Mouse (Mus musculus) MEL (cell line): ENCODE measurements at regions not wholly inside any gene's neighbourhood (a gene's known extent, or its start where the extent isn't known, plus 50 kb on each side); places are given as distances from the start of the nearest gene placed in this dataset.

ENCODE experiments used
- CTCF ChIP-seq, 3 experiments: IDR thresholded peaks in 2 of 3; conservative IDR thresholded peaks in 1 of 3; 2 replicates each; pipeline ENCODE4 v1.5.1; 2011 to 2012; ENCODE audit warnings: low read length in 3 of 3, low read depth in 2 of 3, mild to moderate bottlenecking in 2 of 3, improper control_type of control experiment in 1 of 3, inconsistent platforms in 1 of 3, mixed read lengths in 1 of 3, moderate library complexity in 1 of 3; ENCODE audit not compliant: control insufficient read depth in 1 of 3, insufficient read depth in 1 of 3, poor library complexity in 1 of 3, severe bottlenecking in 1 of 3
- EP300 ChIP-seq, 2 experiments: IDR thresholded peaks; 2 replicates each; pipeline ENCODE4 v1.6.1; 2011; ENCODE audit warnings: improper control_type of control experiment in 2 of 2, low read length in 2 of 2, low read depth in 1 of 2, mild to moderate bottlenecking in 1 of 2
- GATA1 ChIP-seq: IDR thresholded peaks from 2 replicates; pipeline ENCODE4 v1.6.1; 2011; ENCODE audit warnings: low read depth, low read length, improper control_type of control experiment
- USF1 ChIP-seq: IDR thresholded peaks from 2 replicates; pipeline ENCODE4 v1.6.1; 2014; ENCODE audit warnings: low read depth, mild to moderate bottlenecking, inconsistent platforms, low read length, improper control_type of control experiment, moderate library complexity

DNA sequence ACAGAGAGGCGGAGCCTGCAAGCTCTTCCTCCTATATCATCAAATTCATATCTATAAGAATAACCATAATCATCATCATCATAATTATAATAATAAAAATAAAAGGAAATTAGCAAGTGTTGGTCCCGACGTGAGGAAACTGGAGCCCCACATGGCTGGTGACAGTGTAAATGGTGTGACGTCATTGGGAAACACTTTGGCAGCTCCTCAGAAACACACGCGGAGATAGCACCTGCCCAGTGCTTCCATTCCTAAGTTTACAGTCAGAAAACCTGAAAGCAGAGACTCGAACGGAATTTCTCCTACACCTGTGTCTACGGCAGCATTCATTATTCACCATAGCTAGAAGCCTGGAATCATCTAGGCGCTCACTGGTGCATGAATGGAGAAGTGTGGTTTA lies 115.2 kb upstream of the 1700012A03Rik start:
- TF ChIP-seq USF1 (no peak), CTCF (IDR thresholded peaks at IDR 0.05 in 2 of 3, conservative IDR thresholded peaks at IDR 0.05 in 1 of 3; ENCODE audit: control insufficient read depth in 1 of 3, insufficient read depth in 1 of 3, low read depth in 2 of 3, low read length in 3 of 3, poor library complexity in 1 of 3, severe bottlenecking in 1 of 3) (no peak), GATA1 (no peak), EP300 (IDR thresholded peaks at IDR 0.05; ENCODE audit: low read depth in 1 of 2, low read length in 2 of 2) (no peak)
